Mouse (Mus musculus) heart, embryonic 14.5 days (tissue): ENCODE data around the gene Tnpo3. TPM values are rescaled to one million over a fixed set of nuclear protein-coding genes. Genes with fewer than 3 reads are reported as not detected.
A peak's percentile ranks its signal among the peaks of the same experiment; 100 is the strongest.

ENCODE experiments used
- ATAC-seq: fragments of 200-750 bp; cut with Nextera tagmentation; 2 replicates; pipeline ENCODE4 v1.8.0; 2017; ENCODE audit warnings: low read depth, moderate TSS enrichment; ENCODE audit not compliant: insufficient number of reproducible peaks, insufficient read depth, low FRiP score
- H3K27ac ChIP-seq, 2 experiments: fragments of 200-500 bp in 1 of 2; fragments of 300-500 bp in 1 of 2; sonication (generic) in 1 of 2; replicated peaks in 1 of 2; 2 replicates each; pipeline ENCODE4 v1.5.1; 2012 to 2014; ENCODE audit warnings: low read depth in 2 of 2, low read length in 2 of 2, control low read depth in 1 of 2, mild to moderate bottlenecking in 1 of 2, mixed read lengths in 1 of 2; ENCODE audit not compliant: control insufficient read depth in 1 of 2, insufficient read depth in 1 of 2
- H3K27me3 ChIP-seq: fragments of 300-500 bp; sonication (generic); 2 replicates; pipeline ENCODE4 v1.6.1; 2014; ENCODE audit warnings: mild to moderate bottlenecking, low read length, control low read depth; ENCODE audit not compliant: control insufficient read depth, insufficient read depth
- H3K36me3 ChIP-seq: fragments of 300-500 bp; sonication (generic); 2 replicates; pipeline ENCODE4 v1.6.1; 2014; ENCODE audit warnings: mild to moderate bottlenecking, control low read depth, low read length, mixed read lengths; ENCODE audit not compliant: control insufficient read depth, insufficient read depth
- H3K4me1 ChIP-seq, 2 experiments: fragments of 200-500 bp in 1 of 2; fragments of 300-500 bp in 1 of 2; sonication (generic) in 1 of 2; 2 replicates each; pipeline ENCODE4 v1.6.1; 2012 to 2014; ENCODE audit warnings: low read length in 2 of 2, control low read depth in 1 of 2, mixed read lengths in 1 of 2; ENCODE audit not compliant: control insufficient read depth in 2 of 2, insufficient read depth in 2 of 2
- H3K4me2 ChIP-seq: fragments of 300-500 bp; sonication (generic); 2 replicates; pipeline ENCODE4 v1.6.1; 2014; ENCODE audit warnings: mild to moderate bottlenecking, low read length
- H3K4me3 ChIP-seq, 2 experiments: fragments of 200-500 bp in 1 of 2; fragments of 300-500 bp in 1 of 2; sonication (generic) in 1 of 2; 2 replicates each; pipeline ENCODE4 v1.5.1; 2012 to 2014; ENCODE audit warnings: low read length in 2 of 2, mild to moderate bottlenecking in 2 of 2, control low read depth in 1 of 2, low read depth in 1 of 2, moderate library complexity in 1 of 2; ENCODE audit not compliant: control insufficient read depth in 1 of 2, insufficient read depth in 1 of 2
- H3K9ac ChIP-seq: fragments of 300-500 bp; sonication (generic); 2 replicates; pipeline ENCODE4 v1.6.1; 2014; ENCODE audit warnings: mild to moderate bottlenecking, low read length
- H3K9me3 ChIP-seq: fragments of 300-500 bp; sonication (generic); 2 replicates; pipeline ENCODE4 v1.6.1; 2016; ENCODE audit warnings: low read length, control low read depth; ENCODE audit not compliant: control insufficient read depth
- WGBS: fragments of 180-500 bp; shearing (Covaris S2); extraction: QIAGEN DNeasy Blood & Tissue Kit; methylation state at CpG from one replicate; pipeline ENCODE4 v1.1.7; 2014; 5-methylcytosine and 5-hydroxymethylcytosine counted together
- polyA plus RNA-seq: library from polyadenylated mRNA; unstranded; fragments of >200 nt; fragmentation: Nextera tagmentation; extraction: Ambion mirVana; gene quantifications from 2 replicates; pipeline ENCODE4 v1.2.1, GENCODE M21; 2014

Gene Tnpo3
- polyA plus RNA-seq, 1 experiment from 2014 or later: 65.4 TPM

DNA sequence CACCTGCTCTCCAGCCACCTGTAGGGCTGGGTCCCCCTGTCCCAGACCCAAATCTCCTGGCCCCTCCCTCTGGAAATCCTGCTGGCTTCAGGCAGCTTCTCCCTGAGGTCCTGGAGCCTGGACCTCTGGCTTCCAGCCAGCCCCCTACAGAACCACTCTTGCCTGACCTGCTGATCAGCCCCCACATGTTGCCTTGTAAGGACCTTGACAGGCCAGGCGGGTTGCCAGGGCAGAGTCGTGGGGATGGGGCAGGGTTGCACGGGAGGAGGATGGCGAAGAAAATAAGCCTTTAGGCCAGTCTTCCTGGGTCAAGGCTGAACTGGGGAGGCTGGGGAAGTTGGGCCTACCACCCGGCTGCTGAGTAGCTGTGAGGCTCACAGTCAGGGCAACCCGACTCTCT, 74.4 kb downstream of the Tnpo3 start:
- WGBS: 44% methylated on average over 6 of the region's 6 CpGs
- peak; percentile 64 for ATAC-seq
- no peaks in the 10 kb centered on the region for H3K27me3 ChIP-seq
- H3K4me1 ChIP-seq: peaks cover 8 to 9% of the 10 kb centered on the region in 2 experiments; a peak in 3 of 4 replicates
- H3K9ac ChIP-seq: no peak overlapping the region
- H3K9me3 ChIP-seq: no peaks in the 10 kb centered on the region
- H3K4me2 ChIP-seq: no peak overlapping the region
- H3K36me3 ChIP-seq: peaks cover 19% of the 10 kb centered on the region; the same call in 1 of the 2 replicates
- H3K4me3 ChIP-seq: no peak overlapping the region
- H3K27ac ChIP-seq: no peak overlapping the region

DNA sequence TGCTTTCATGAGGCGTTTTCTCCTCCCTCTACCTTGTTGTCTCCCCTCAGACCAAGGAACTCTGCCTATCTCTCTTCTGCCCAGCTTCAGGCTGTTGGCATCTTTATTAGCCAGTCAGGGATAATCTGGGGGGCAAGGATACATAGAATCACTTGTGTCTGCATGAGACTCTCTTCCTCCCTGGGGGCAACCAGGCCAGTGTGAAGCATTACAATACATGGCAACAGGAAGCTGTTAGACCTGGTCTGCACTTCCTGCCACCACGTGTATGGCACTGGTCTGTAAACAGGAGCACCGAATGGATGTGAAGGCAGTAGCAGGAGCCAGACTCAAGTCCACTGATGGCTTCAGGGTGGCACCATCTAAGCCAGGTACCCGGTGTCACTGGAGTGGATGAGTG, 79.6 kb downstream of the Tnpo3 start:
- ATAC-seq: no peak
- Histone ChIP-seq H3K27ac (no peak overlapping the region), H3K4me2 (no peak overlapping the region), H3K27me3 (peaks cover 6% of the 10 kb centered on the region; the same call in 1 of the 2 replicates), H3K4me3 (no peak overlapping the region), H3K4me1 (peaks cover 24 to 29% of the 10 kb centered on the region in 2 experiments), H3K36me3 (no peaks in the 10 kb centered on the region), H3K9ac (no peak overlapping the region), H3K9me3 (no peaks in the 10 kb centered on the region)
- WGBS: 69% methylated on average over 4 of the region's 4 CpGs

GRCm38 (mm10) chr6:29529444-29529820, 80.3 kb downstream of the Tnpo3 start:
- no peaks in the 10 kb centered on the region for H3K9me3 ChIP-seq
- peak overlapping the region; percentile 4 to 30; a peak in 3 of 4 replicates for H3K4me3 ChIP-seq
- H3K4me1 ChIP-seq: peaks cover 24 to 29% of the 10 kb centered on the region in 2 experiments
- H3K4me2 ChIP-seq: peak overlapping the region; percentile 91
- peak overlapping the region in 1 of 2 experiments; percentile 45; a peak in 1 of 4 replicates for H3K27ac ChIP-seq
- no peak for ATAC-seq
- H3K9ac ChIP-seq: no peak overlapping the region
- no peaks in the 10 kb centered on the region for H3K36me3 ChIP-seq
- WGBS: 20% methylated on average over 2 of the region's 2 CpGs
- peaks cover 6% of the 10 kb centered on the region; the same call in 1 of the 2 replicates for H3K27me3 ChIP-seq

DNA sequence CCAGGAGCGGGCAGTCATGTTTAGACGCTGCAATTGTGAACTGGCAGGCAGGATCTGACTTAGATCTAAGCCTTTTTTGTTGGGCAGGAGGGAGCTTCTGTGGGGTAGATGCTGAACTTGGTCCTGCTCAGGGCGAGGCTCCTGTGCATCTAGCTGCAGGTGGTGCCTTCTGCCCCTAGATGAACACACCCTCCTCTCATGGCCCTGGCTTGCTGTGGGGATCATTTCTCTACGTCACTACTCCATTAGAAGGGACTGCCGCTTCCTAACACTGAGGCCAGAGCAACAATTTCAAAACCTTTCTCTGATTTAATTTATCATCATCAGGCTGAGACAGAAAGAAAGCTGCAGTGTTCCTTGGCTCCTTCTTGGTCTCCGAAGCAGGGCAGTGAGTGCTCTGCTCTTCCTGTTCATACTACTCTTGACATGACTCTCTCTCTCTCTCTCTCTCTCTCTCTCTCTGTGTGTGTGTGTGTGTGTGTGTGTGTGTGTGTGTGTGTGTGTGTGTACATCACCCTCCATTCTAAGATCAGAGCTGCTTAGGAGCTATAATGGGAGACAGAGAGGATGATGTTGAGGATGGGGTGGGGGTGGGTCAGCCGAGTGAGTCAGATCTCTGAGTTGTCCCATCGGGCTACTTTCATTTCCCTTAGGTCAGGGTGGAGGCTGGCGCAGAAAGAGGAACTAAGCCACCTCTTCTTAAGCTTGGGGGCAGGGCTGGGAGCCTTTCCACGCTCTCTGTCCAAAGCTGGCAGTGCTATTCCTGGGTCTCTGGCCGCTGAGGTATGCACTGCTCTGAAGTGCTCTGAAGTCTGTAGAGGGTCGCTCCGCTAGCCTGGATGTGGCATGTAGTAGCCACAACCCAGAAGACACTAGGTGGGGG, 80.9 kb downstream of the Tnpo3 start:
- Histone ChIP-seq H3K36me3 (no peaks in the 10 kb centered on the region), H3K4me1 (peaks cover 29 to 34% of the 10 kb centered on the region in 2 experiments), H3K4me3 (peak overlapping the region; percentile 4 to 30; a peak in 3 of 4 replicates), H3K9ac (peak overlapping the region; percentile 35; the same call in 1 of the 2 replicates), H3K27ac (peak overlapping the region in 1 of 2 experiments; percentile 45; a peak in 2 of 4 replicates), H3K4me2 (peak overlapping the region; percentile 91), H3K9me3 (no peaks in the 10 kb centered on the region), H3K27me3 (peaks cover 6% of the 10 kb centered on the region; the same call in 1 of the 2 replicates)
- no peak for ATAC-seq
- WGBS: 19% methylated on average over 13 of the region's 13 CpGs

DNA sequence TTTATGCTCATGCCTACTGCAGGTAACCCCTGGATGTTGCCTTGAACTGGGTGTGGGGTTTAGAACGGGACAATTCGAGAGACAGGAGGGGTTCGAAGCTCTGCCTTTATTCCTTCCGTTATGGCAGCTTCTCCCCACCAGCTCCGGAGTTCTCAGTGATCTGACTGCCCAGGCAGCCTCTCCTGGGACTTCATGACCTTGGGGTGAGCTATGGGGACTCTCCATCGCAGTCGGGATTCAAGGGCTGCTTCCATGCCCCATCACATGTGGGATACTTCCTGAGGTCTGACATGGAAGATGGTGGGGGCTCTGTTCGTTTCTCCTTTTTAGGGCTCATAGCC, 81.6 kb downstream of the Tnpo3 start:
- H3K27me3 ChIP-seq: peaks cover 6% of the 10 kb centered on the region; the same call in 1 of the 2 replicates
- 16% methylated on average over 8 of the region's 8 CpGs for WGBS
- no peak for ATAC-seq
- H3K4me1 ChIP-seq: peaks cover 29 to 34% of the 10 kb centered on the region in 2 experiments
- H3K27ac ChIP-seq: no peak overlapping the region
- H3K36me3 ChIP-seq: no peaks in the 10 kb centered on the region
- peak overlapping the region; percentile 35; the same call in 1 of the 2 replicates for H3K9ac ChIP-seq
- no peaks in the 10 kb centered on the region for H3K9me3 ChIP-seq
- H3K4me3 ChIP-seq: peak overlapping the region in 1 of 2 experiments; percentile 60; a peak in 3 of 4 replicates
- peak overlapping the region; percentile 91 for H3K4me2 ChIP-seq

- Histone ChIP-seq H3K36me3 (no peaks in the 10 kb centered on the region), H3K4me2 (peak overlapping the region; percentile 91), H3K27ac (no peak overlapping the region), H3K9ac (peak overlapping the region; percentile 70; the same call in 1 of the 2 replicates), H3K4me1 (peaks cover 29 to 34% of the 10 kb centered on the region in 2 experiments), H3K27me3 (peaks cover 6% of the 10 kb centered on the region; the same call in 1 of the 2 replicates), H3K4me3 (peak overlapping the region; percentile 60), H3K9me3 (no peaks in the 10 kb centered on the region)
- no peak for ATAC-seq
- WGBS: 7% methylated on average over 33 of the region's 34 CpGs
Measured at GRCm38 (mm10) chr6:29527361-29528164, 82.1 kb downstream of the Tnpo3 start.
